Mouse (Mus musculus): ENCODE results near the gene Stc2.

The Stc2 gene

GRCm38 (mm10) chr11:31368252-31368964 is 1.5 kb downstream of the Stc2 start:
- in situ Hi-C loops (cut with MboI, MseI), result loop anchor here in 1 of 2 experiments (10.0 kb wide), 1 partner anchor 404 kb away; no protein-coding TSS in a partner anchor

- in situ Hi-C loops (cut with MboI, MseI), result loop anchor here in 1 of 2 experiments (10.0 kb wide), 1 partner anchor 402 kb away; no protein-coding TSS in a partner anchor
These were observed 3.0 kb downstream of the Stc2 start for GRCm38 (mm10) chr11:31366827-31367226.

- in situ Hi-C loops (cut with MboI, MseI), result loop anchor here in 1 of 2 experiments (10.0 kb wide), 1 partner anchor 402 kb away; no protein-coding TSS in a partner anchor
These were observed 3.5 kb downstream of the Stc2 start for GRCm38 (mm10) chr11:31366421-31366820.

GRCm38 (mm10) chr11:31365981-31366380 is 3.9 kb downstream of the Stc2 start:
- in situ Hi-C loops (cut with MboI, MseI), result loop anchor here in 1 of 2 experiments (10.0 kb wide), 1 partner anchor 401 kb away; no protein-coding TSS in a partner anchor

- in situ Hi-C loops (cut with MboI, MseI), result loop anchor here in 1 of 2 experiments (10.0 kb wide), 1 partner anchor 400 kb away; no protein-coding TSS in a partner anchor
These were observed 4.6 kb downstream of the Stc2 start for GRCm38 (mm10) chr11:31365280-31365679.

- in situ Hi-C loops (cut with MboI, MseI), result loop anchor here in 1 of 2 experiments (10.0 kb wide), 1 partner anchor 398 kb away; no protein-coding TSS in a partner anchor
These were observed 7.0 kb downstream of the Stc2 start for GRCm38 (mm10) chr11:31362856-31363255.

GRCm38 (mm10) chr11:31362330-31362729 is 7.5 kb downstream of the Stc2 start:
- in situ Hi-C loops (cut with MboI, MseI), result loop anchor here in 1 of 2 experiments (10.0 kb wide), 1 partner anchor 398 kb away; no protein-coding TSS in a partner anchor

- in situ Hi-C loops (cut with MboI, MseI), result loop anchor here in 1 of 2 experiments (10.0 kb wide), 1 partner anchor 396 kb away; no protein-coding TSS in a partner anchor
These were observed 8.8 kb downstream of the Stc2 start for GRCm38 (mm10) chr11:31361047-31361446.

- in situ Hi-C loops (cut with MboI, MseI), result no loop called here
These were observed 10.5 kb downstream of the Stc2 start for GRCm38 (mm10) chr11:31359283-31359902.

GRCm38 (mm10) chr11:31358453-31358852 is 11.4 kb downstream of the Stc2 start:
- in situ Hi-C loops (cut with MboI, MseI), result no loop called here

- in situ Hi-C loops (cut with MboI, MseI), result no loop called here
These were observed 13.0 kb downstream of the Stc2 start for GRCm38 (mm10) chr11:31356866-31357265.

- in situ Hi-C loops (cut with MboI, MseI), result no loop called here
These were observed 14.1 kb downstream of the Stc2 start for GRCm38 (mm10) chr11:31355737-31356136.

- in situ Hi-C loops (cut with MboI, MseI), result no loop called here
These were observed 15.4 kb downstream of the Stc2 start for GRCm38 (mm10) chr11:31354514-31354913.

Data from T-helper 17 cell (primary cell).